Mouse (Mus musculus) T-helper 2 cell (primary cell): Measurements from ENCODE around the gene 9530003J23Rik.
"Not testable (repeated sequence)": the region's sequence is repeated elsewhere in the genome, so short reads cannot be mapped to it uniquely, and the experiment has no call there.

Experiments used
- in situ Hi-C: fragments of 300-600 bp; cut with MboI, MseI; formaldehyde crosslinking; loops from one replicate; pipeline ENCODE4 v1.15.1; 2025; ENCODE audit warnings: high pct_unique_total_duplicates

Gene 9530003J23Rik

DNA sequence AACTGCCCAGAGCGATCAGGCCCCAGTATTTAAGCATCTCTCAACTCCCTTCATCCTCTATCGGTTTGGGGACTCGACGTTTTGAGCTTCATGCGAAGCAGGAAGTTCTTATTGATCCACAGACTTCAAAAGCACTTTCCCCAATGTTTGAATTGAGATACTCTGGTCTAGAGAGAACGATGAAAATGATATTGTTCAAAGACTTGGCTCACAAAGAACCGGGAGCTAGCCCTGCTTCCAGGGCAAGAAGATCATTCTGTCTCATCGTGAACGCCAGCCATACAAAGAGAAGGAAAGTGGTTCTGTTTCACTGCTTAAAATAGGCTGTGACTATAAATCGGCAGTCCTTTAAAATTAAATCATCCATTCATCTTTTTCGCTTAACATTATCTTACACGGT, at the start of gene 9530003J23Rik:
TSS of gene 9530003J23Rik (minus strand) at position 101 of the 400 bp plus-strand sequence.
- in situ Hi-C loops = no loop called here

DNA sequence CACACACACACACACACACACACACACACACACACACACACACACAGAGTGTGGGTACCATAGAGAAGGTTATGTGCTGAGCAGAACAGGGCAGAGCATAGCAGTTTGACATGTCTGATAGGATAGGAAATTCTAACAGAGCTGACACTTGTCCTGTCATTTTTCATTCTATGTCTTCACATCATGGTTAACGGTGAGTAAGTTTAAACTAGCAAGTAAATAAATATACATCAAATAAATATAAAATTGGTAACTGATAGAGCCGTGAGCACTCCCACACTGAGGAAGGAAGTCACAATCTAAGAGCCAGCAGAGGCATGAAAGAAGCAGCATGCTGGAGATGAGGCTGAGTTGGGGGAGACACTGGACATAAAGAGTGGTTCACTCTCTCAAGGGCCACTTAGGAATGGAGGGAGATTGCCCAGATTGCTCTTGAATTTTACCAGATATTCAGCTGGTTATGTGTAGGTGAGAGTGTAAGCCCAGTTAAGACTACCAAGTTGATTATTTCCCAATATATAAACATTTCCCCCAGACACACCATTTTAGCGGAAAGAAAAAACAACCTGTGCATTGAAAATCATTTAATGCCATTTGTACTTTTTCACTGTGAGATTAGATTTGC, 48.8 kb upstream of the 9530003J23Rik start:
- in situ Hi-C loops = no loop called here

DNA sequence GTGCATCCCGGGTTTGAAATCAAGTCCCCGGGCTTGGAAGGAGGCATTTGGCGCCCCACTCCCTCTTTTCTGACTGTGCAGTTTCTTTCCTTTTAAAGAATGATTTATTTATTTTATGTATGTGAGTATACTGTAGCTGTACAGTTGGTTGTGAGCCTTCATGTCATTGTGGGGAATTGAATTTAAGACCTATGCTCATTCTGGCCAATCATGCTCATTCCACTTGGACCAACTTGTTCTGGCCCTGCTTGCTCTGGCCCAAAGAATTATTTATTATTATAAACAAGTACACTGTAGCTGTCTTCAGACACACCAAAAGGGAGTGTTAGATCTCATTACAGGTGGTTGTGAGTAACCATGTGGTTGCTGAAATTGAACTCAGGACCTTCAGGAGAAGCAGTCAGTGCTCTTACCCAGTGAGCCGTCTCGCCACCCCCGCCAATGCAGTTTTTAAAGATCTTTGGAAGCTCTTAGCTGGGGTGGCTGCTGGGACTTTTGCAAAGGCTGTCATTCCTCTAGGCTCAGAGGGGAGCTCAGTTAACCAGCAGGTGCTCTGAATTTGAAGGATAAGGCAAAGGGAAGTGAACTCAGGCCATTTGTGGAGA, 48.0 kb upstream of the 9530003J23Rik start:
- in situ Hi-C loops = no loop called here

DNA sequence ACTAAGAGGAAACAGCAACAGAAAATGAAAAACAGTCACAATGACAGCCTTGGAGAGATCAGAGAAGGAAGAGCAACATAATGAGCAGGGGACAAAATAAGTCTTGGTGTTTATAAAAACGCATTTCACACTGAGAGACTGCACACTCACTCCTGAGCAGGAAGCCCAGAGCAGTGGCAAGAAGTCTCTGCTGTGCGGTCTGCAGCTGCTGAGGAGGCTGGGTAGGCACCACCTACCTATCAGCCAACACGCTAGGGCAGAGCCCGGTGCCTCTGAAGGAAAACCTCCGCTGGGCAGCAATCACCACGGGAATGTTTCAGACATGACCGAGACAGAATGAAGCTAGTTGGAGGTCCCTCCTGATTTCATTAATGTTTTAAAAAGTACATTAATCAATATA, 47.1 kb upstream of the 9530003J23Rik start:
- in situ Hi-C loops = not testable (repeated sequence)

DNA sequence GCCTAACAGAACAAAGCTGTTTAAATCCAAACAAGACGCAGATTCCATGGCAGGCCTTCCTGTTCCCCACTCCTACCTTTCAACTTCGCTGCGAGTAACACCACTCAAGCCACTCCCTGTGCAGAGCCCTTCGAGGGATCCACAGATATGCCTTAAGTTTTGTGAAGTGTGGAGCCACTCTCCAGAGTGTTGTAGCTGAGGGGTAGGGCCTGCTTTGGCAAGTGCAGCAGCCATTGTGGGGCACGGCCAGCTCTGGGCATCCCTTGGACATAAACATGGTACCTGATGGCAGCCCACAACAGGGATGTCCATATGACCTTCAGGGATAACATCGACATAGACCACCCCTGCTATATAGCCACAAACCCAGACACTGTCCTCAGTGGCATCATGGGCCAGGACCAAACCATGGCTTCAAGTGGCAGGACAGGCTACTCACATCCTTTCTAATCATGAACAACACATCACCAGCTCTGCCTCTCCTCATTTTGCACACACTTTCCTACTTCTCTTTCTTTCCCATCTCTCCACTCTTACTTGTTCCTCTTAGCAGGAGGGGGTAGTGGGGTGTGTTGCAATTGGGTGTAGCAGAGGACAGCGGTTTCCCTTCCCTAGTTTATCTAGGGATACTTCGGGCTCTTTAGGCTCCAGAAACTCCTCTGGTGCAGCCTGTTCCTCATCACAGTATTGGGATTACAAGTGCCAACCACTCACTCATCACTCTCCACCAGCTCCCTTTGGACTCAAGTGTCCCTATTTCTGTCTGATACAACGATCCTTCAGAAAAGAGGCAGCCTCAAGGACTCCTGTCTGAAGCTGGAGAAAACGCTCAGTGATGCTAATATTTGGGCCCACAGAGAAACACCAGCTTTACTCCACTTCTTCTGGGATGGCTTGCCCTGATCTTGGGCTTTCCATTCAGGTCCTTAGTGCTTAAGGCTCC, 46.3 kb upstream of the 9530003J23Rik start:
- in situ Hi-C loops = no loop called here

DNA sequence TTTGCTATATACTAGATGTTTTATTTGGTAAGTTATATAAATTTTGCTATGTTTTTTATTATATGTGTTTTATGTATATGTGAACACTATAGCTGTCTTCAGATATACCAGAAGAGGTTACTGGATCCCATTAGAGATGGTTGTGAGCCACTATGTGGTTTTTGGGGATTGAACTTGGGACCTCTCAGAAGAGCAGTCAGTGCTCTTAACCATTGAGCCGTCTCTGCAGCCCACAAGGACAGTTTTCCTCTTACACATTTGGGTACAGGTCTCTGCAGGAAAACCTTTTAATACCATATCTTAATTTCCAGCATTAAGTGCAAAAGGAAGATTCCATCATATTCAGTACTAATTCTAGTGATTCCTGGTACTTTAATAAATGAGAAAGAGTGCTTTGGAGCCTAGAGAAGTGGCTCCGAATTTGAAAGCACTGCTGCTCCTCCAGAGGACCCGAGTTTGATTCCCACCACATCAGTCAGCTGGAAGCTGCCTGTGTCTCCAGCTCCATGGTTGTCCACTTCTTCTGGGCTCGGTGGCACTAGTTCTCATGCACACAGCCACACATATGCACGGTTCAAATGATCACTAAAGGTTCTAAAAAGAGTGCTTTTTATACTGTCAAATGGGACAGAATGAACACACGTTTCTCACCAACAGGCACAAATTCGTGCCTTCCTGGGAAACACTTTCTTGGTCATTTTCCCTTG, 45.5 kb upstream of the 9530003J23Rik start:
- in situ Hi-C loops = no loop called here

DNA sequence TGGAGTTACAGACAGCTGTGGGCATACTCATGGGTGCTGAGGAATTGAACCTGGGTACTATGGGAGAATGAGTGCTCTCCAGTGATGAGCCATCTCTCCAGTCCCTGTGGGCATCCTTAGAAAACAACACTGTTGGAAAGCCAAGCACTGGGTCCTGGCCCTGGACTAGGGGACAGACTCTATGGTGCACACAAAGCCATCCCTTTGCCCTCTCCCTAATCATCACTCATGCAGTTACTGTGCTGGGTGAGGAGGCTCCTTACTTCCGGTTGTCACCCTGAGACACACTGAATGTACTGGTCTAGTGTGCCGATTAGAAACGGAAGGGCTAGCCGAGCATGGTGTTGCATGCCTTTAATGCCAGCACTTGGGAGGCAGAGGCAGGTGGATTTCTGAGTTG, 44.7 kb upstream of the 9530003J23Rik start:
- in situ Hi-C loops = not testable (repeated sequence)

DNA sequence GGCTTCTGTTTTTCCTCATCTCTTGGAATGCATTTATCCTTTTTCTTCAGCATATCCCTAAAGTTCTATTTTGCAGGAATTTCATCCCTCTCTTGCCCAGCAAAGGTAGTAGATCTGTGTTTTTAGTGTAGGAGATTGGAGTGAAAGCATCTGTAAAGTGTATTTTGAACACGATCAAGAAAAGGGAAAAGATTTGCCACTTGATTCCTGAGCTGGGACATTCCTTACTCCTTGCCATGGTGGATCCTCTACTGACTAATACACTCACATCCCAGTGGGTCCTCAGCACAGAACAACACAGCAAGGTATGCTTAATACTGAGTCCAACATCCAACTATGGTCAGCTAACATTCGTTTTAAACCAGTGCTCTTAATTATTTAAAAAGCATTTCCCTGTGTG, 44.0 kb upstream of the 9530003J23Rik start:
- in situ Hi-C loops = no loop called here

DNA sequence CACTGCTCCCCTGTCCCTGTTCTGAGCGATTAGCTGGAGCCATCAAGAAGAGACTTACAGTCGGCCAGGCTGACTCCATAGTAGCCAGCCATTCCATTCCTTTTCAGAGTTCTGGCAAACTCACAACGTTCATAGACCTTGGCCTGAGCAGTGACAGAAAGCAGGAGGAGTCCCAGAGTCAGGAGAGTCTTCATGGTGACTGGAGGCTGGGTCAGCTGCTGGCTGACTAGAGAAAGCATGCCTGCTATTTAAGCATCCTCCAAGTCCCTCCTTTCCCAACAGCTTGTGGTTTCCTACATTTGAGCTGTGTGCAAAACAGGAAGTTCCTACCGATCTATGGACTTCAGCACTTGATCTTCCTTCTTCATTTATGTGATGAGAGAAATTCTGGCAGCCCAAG, 43.5 kb upstream of the 9530003J23Rik start, which contains the start of gene Lyz2:
TSS of gene Lyz2 (minus strand) at position 273 of the 400 bp plus-strand sequence.
- in situ Hi-C loops = no loop called here

DNA sequence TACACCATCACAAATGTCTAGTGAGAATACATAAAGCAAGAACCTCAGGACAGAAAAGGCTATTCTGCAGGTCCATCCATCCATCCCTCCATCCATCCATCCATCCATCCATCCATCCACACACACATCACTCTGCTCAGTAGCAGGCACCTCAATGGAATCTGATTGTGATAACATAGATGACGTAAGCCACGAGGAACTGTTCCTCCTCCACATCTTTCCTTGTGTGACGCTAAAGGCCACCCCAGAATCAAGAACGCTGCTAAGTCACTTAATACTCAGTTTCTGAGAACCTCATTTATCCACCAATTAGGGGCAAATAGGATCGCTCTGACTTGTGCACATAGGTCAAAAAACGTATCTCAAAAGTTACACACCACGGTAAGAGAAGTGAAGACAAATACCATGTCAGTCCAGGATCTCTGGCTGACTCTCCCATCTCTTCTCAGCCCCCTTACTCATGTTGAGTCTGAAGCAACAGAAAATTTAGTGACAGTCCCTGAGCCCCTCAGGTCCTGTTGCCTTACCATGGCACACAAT, 42.9 kb upstream of the 9530003J23Rik start:
- in situ Hi-C loops = no loop called here

DNA sequence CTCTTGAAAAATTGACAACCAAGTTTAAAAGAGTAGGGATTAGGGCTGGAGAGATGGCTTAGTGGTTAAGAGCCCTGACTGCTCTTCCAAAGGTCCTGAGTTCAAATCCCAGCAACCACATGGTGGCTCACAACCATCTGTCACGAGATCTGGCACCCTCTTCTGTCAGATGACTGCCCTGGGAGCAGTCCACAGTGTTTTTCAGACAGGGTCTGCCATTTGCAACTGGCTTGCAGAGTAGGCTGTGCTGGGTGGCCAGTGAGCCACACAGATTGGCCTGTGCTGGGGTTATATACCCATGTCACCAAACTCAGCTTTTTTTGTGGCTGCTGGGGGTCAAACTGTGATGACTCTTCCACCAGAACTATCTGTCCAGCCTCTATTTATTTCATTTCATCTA, 41.5 kb upstream of the 9530003J23Rik start:
- in situ Hi-C loops = no loop called here

DNA sequence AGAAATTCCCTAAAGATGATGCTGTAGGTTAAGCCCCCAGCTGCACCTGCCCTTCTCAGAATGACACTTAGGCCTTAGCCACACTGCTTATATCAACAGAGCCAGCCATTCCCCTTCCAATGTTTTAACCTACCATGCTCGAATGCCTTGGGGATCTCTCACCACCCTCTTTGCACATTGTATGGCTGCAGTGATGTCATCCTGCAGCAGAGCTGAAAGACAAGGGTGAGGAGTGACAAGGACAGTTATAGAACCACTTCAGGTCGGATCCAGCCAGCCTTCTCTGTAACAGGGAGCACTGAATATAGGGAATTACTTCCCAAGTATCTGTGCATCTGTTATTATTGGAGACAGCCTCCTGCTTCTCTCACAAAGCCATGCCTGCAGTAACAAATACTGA, 40.0 kb upstream of the 9530003J23Rik start:
- in situ Hi-C loops = not testable (repeated sequence)

DNA sequence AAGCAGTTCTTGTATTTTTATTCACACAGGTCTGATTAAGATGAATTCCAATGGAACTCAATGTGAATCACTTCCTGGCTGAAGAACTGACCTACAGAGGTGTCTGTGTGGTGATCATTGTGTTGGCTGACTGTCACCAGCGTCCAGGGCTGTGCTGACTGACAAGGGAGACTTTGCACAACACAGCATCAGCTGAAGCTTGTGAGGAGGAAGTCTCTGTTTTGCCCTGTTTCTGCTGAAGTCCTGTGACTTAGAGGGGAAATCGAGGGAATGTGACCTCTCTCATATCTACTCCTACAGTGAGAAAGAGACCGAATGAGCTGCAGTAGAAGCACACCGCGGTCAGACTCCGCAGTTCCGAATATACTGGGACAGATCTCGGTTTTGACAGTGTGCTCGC, 39.3 kb upstream of the 9530003J23Rik start:
- in situ Hi-C loops = not testable (repeated sequence)

DNA sequence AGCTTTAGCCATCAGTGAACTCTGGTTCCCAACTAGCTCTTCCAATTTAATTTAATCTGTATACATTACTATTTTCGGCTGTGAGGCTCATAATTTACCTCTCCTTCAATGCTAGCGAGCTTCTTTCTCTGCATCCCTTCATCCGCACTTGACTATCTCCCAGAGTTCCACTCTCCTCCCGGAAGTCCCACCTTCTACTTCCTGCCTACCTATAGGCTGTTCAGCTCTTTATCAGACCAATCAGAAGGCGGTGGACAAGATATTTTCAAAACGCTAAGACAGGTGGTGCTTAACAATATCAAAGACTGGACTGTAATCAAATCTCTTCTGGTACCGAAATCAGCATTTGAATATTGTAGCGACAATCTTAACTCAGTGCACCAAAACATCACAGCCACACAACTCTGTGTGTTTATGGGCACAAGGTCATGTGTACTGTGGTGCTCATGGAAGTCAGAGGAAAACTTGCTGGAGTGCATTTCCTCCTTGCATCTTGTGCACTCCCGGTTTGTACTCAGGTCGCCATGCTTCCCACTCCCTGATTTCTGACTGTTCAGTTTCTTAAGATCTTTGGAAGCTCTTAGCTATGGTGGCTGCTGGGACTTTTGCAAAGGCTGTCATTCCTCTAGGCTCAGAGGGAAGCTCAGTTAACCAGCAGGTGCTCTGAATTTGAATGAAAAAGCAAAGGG, 37.3 kb upstream of the 9530003J23Rik start:
- in situ Hi-C loops = no loop called here

DNA sequence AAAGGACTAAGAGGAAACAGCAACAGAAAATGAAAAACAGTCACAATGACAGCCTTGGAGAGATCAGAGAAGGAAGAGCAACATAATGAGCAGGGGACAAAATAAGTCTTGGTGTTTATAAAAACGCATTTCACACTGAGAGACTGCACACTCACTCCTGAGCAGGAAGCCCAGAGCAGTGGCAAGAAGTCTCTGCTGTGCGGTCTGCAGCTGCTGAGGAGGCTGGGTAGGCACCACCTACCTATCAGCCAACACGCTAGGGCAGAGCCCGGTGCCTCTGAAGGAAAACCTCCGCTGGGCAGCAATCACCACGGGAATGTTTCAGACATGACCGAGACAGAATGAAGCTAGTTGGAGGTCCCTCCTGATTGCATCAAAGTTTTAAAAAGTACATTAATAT, 36.1 kb upstream of the 9530003J23Rik start:
- in situ Hi-C loops = not testable (repeated sequence)

DNA sequence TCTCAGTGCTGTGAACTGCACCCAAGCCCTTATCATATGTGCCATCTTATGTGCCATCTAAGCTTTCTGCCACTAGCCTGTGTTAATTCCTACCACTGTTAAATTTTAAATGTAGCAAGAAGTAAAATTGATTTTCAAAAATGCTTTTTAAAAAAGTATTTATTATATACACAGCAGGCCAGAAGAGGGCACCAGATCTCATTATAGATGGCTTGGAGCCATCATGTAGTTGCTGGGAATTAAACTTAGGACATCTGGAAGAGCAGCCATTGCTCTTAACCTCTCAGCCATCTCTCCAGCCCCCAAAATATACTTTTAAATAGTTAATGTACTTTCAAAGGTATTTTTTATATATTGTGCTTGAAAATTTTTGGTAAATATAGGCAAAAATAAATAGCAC, 33.5 kb upstream of the 9530003J23Rik start:
- in situ Hi-C loops = no loop called here

DNA sequence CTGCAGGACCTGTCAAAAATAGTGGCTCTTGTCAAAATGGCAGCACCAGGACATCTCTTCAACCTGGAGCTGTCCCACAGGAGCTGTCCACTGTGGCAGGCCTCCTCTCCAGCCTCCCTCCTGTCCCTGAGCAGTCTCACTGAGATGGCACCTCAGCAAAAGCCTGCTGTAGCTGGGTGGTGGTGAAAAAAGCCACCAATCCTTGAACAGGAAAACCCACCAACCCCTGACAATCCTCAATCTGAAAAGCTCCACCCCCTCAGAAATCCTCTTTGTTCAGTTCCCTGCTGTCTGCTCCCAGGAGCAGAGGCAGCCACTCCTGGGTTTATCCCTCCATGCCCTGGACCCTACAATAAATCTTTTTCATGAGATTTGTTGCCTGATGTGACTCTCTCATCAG, 21.4 kb upstream of the 9530003J23Rik start:
- in situ Hi-C loops = no loop called here

DNA sequence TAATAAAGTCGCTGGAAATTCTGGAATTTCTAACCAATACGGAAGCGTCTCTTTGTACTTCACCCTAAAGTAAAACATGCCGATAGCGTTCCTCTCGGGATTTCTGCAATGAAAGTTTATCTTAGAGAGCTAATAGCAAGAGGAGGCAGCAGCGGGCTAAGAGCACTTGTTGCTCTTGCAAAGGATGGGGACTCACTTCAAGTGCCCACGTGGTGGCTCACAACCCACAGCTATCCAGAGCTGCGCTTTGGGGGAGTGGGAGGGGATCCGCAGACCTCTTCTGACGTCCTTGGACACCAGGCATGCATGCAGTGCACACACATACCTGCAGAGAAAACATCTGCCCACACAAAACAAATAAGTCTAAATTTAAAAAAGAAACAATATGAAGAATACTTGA, 2.6 kb downstream of the 9530003J23Rik start:
- in situ Hi-C loops = no loop called here

DNA sequence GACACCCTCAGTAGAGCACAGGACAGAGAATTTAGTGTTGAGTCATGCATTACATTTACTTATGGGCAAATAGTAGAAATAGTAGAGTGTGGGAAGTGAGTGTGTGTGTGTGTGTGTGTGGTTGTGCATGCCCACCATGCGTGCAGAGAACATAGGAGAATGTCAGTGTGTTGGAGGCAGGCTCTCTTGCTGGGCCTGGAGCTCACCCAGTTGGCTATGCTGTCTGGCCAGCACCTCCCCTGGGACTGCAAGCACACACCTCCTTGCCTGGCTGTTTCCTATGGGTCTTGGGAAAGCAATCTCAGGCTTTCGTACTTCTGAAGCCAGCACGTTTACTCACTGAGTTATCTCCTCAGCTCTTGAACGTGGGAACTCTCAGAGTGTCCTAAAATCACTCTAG, 3.7 kb downstream of the 9530003J23Rik start:
- in situ Hi-C loops = no loop called here

DNA sequence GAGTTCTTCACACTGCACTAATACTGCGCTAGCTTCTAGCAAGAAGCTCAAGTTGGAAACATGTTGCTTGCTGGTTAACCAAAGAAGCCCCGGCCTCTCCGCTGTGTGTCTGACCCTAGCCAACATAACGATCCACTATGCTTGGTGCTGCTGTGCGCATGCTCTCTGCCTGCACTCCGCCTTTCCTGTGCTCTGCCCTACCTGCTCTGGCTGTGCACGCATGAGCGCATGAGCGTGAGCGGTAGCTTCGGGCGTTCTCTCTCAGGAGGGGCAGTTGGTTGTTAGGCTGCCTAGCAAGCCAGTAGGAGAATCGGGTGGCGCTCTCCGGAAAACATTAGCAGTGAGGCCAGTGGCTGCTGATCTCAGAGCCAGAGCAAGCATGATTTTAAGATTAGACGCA, 8.7 kb downstream of the 9530003J23Rik start:
- in situ Hi-C loops = no loop called here

DNA sequence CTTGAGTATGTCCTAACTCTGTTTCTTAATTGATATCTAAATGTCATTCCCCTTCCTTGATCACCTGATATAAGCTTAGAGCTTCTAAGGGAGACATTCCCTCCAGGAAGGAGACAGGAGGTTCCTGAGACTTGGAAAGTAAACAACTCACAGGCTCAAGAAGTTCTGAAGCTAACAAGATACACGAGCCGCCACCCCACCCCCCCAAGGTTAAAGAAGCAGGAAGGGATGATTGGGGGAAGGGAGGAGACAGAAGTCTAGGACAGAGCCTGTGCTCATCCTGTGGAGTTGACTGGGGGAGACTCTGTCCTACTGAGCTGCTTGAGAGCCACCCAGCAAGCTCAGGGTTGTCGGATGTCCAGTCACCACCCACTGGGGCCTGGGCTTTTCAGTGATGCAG, 12.5 kb downstream of the 9530003J23Rik start:
- in situ Hi-C loops = no loop called here
